Comparison of ENCODE assay signal across 17 mouse cellular contexts in genomic region chr14:54377166-54377565, GRCm38 (mm10).
"Had no signal": no experiment of that assay in that cellular context is flagged by ENCODE, and none has a peak within 500 bp of the region (broad histone marks: within the 10 kb centered on the region; RNA-seq: fewer than 3 reads in every experiment).

No protein-coding gene starts in this region.

- DNase-seq: liver, postnatal 0 days; lung, adult 2 months; lung, postnatal 14 days; lung, postnatal 36 days; midbrain, embryonic 14.5 days; right cerebral cortex, postnatal 14 days; thymus, adult 2 months; thymus, postnatal 25 days; thymus, postnatal 4 days had no signal

- H3K4me1 ChIP-seq: midbrain, embryonic 12.5 days; neural tube, embryonic 12.5 days had no signal

- ATAC-seq: liver, postnatal 0 days had no signal

- H3K9ac ChIP-seq: liver, embryonic 15.5 days; liver, postnatal 0 days; lung, embryonic 15.5 days; midbrain, embryonic 12.5 days; neural tube, embryonic 12.5 days; stomach, embryonic 15.5 days had no signal

- H3K4me3 ChIP-seq: liver, embryonic 15.5 days; lung, embryonic 15.5 days; megakaryocyte, embryonic 14.5 days; midbrain, embryonic 12.5 days; neural tube, embryonic 12.5 days; stomach, embryonic 15.5 days had no signal

- H3K27me3 ChIP-seq: liver, embryonic 15.5 days; lung, embryonic 15.5 days; midbrain, embryonic 12.5 days; neural tube, embryonic 12.5 days; stomach, embryonic 15.5 days had no signal

- H3K9me3 ChIP-seq: liver, embryonic 15.5 days; lung, embryonic 15.5 days; megakaryocyte, embryonic 14.5 days; midbrain, embryonic 12.5 days; neural tube, embryonic 12.5 days; stomach, embryonic 15.5 days had no signal

- H3K27ac ChIP-seq: liver, embryonic 15.5 days; lung, embryonic 15.5 days; macrophage; midbrain, embryonic 12.5 days; neural tube, embryonic 12.5 days; stomach, embryonic 15.5 days; stomach, postnatal 0 days had no signal

- H3K4me2 ChIP-seq: liver, embryonic 15.5 days; lung, embryonic 15.5 days; midbrain, embryonic 12.5 days; neural tube, embryonic 12.5 days; stomach, embryonic 15.5 days had no signal

- H3K36me3 ChIP-seq: midbrain, embryonic 12.5 days; neural tube, embryonic 12.5 days; stomach, embryonic 15.5 days had no signal
